Mouse (Mus musculus): Measurements from ENCODE around the gene Stt3a.

Gene Stt3a

GRCm38 (mm10) chr9:36767203-36768143 is at the start of gene Stt3a:
Gene Stt3a (minus strand): TSS chr9:36767679.
- peak; percentile 88 to 94 for DNase-seq (ENCODE audit: low spot score in 2 of 2)

GRCm38 (mm10) chr9:36814486-36814885 is 47.0 kb upstream of the Stt3a start:
- no peak for DNase-seq (ENCODE audit: low spot score in 2 of 2)

GRCm38 (mm10) chr9:36808126-36808785 is 40.8 kb upstream of the Stt3a start:
- DNase-seq (ENCODE audit: low spot score in 2 of 2) = no peak

GRCm38 (mm10) chr9:36805256-36805975 is 37.9 kb upstream of the Stt3a start:
- DNase-seq (ENCODE audit: low spot score in 2 of 2) = no peak

GRCm38 (mm10) chr9:36803926-36804325 is 36.4 kb upstream of the Stt3a start:
- no peak for DNase-seq (ENCODE audit: low spot score in 2 of 2)

- no peak for DNase-seq (ENCODE audit: low spot score in 2 of 2)
These were observed 35.9 kb upstream of the Stt3a start for GRCm38 (mm10) chr9:36803386-36803785.

GRCm38 (mm10) chr9:36802951-36803350 is 35.5 kb upstream of the Stt3a start:
- no peak for DNase-seq (ENCODE audit: low spot score in 2 of 2)

GRCm38 (mm10) chr9:36801961-36802360 is 34.5 kb upstream of the Stt3a start:
- DNase-seq (ENCODE audit: low spot score in 2 of 2) = no peak

- DNase-seq (ENCODE audit: low spot score in 2 of 2) = peak; percentile 81 to 86
These were observed 29.5 kb upstream of the Stt3a start, which contains the start of gene Ei24 for GRCm38 (mm10) chr9:36796781-36797555. Gene Ei24 (minus strand): TSS chr9:36797393.

- no peak for DNase-seq (ENCODE audit: low spot score in 2 of 2)
These were observed 28.7 kb upstream of the Stt3a start for GRCm38 (mm10) chr9:36796224-36796623.

- DNase-seq (ENCODE audit: low spot score in 2 of 2) = no peak
These were observed 28.1 kb upstream of the Stt3a start for GRCm38 (mm10) chr9:36795556-36795955.

GRCm38 (mm10) chr9:36794487-36794886 is 27.0 kb upstream of the Stt3a start:
- no peak for DNase-seq (ENCODE audit: low spot score in 2 of 2)

GRCm38 (mm10) chr9:36792191-36792590 is 24.7 kb upstream of the Stt3a start:
- DNase-seq (ENCODE audit: low spot score in 2 of 2) = no peak

GRCm38 (mm10) chr9:36783921-36784320 is 16.4 kb upstream of the Stt3a start:
- DNase-seq (ENCODE audit: low spot score in 2 of 2) = no peak

- DNase-seq (ENCODE audit: low spot score in 2 of 2) = no peak
These were observed 1.6 kb upstream of the Stt3a start for GRCm38 (mm10) chr9:36769048-36769413.

GRCm38 (mm10) chr9:36768156-36769047 is 923 bp upstream of the Stt3a start:
- DNase-seq (ENCODE audit: low spot score in 2 of 2) = peak; percentile 21 to 29

- no peak for DNase-seq (ENCODE audit: low spot score in 2 of 2)
These were observed 3.1 kb downstream of the Stt3a start for GRCm38 (mm10) chr9:36764378-36764777.

GRCm38 (mm10) chr9:36727034-36727755 is 40.3 kb downstream of the Stt3a start, which contains the start of gene Chek1:
Gene Chek1 (minus strand): TSS chr9:36727065.
- no peak for DNase-seq (ENCODE audit: low spot score in 2 of 2)

All from spleen, postnatal 14 days (tissue).